Mouse (Mus musculus): ENCODE data around the gene 5730480H06Rik.

5730480H06Rik gene

GRCm38 (mm10) chr5:48430459-48430858 is 102.7 kb downstream of the 5730480H06Rik start:
- peak; percentile 20 for DNase-seq

DNA sequence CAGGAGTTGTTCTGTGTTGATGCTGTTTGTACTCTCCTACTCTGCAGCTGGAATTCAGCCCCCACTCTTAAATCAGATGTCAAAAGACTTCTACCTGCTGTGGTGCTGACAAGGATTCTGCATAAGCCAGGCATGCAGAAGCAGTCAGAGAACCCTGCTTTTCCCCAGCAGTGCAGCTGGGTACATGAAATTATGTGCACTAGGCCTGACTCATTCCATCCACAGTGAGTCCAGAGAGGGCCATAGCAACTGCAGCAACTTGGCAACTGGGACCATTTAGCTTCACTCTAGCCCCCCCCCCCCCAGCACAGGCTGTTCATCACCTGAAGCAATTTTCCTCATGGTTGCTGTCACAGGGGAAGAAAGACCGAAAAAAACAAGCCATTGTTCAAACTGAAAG is 121.1 kb downstream of the 5730480H06Rik start:
- no peak for DNase-seq

DNA sequence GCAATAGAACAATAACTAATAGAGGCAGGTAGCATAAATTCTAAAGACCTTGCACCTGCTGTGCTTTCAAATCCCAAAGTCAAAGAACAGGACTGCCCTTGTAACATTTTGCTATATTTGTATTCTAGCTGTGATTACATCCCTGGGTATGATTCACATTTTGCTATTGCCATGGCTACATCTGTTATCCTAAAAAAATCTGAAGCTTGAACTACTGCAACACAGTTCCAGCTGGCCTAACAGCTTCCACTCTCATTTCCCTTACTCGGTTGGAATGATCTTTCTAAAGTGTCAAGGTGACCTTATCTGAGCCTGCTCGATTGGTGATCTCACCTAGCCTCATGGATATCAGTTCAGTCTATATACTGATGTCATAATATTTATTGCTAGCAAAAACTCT is 132.5 kb downstream of the 5730480H06Rik start:
- no peak for DNase-seq
